Mouse (Mus musculus): ENCODE results near the gene Sh3tc1. TPM values are rescaled to one million over a fixed set of nuclear protein-coding genes. Genes with fewer than 3 reads are reported as not detected.

Sh3tc1 gene
- total RNA-seq, 2 experiments from 2014 or later = 1.7 to 2.4 TPM

DNA sequence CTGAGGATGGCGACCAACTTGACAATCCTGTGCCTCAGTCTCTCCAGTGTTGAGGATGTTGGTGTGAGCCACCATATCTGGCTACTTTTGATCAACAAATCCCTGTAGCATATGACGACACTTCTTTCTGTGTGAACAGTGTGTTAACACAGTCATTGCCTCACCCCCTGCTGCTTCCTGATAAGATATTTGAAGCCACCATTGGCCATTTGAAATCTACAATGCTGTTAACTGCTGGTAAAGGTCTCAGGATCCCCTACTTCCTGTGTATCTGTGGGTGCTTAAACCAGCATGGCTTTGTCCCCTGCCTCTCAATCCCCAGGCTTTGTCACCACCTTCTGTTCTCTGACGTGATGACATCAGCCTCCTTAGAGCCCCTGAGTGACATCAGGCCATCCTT, 54.7 kb downstream of the Sh3tc1 start:
- no peak overlapping the region for H3K27ac ChIP-seq
- DNase-seq (ENCODE audit: low spot score in 2 of 2) = no peak
- H3K4me3 ChIP-seq = no peak overlapping the region
- no peak for TF ChIP-seq CTCF (conservative IDR thresholded peaks at IDR 0.05)

DNA sequence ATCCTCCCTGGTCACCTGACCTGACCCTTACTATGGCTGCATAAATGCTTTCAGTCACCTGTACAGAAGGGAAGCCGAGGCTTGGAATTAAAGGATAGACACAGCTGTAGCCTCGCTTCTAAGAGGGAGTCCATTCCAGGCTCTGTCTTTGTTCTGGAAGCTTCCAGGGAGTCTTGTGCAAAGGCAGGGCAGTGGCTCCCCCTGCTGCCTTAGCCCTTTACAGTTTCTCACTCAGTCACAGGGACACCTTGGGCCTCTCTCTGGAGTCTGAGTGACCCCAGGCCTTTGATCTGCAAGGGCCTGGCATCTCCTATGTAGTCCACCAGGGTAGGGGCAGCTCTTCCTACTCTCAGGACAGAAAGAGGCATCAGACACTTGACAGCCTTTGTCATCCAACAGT, 58.8 kb downstream of the Sh3tc1 start:
- TF ChIP-seq CTCF (conservative IDR thresholded peaks at IDR 0.05) = peak; percentile 88
- Histone ChIP-seq H3K4me3 (no peak overlapping the region), H3K27ac (no peak overlapping the region)
- DNase-seq (ENCODE audit: low spot score in 2 of 2) = peak; percentile 15 to 35

DNA sequence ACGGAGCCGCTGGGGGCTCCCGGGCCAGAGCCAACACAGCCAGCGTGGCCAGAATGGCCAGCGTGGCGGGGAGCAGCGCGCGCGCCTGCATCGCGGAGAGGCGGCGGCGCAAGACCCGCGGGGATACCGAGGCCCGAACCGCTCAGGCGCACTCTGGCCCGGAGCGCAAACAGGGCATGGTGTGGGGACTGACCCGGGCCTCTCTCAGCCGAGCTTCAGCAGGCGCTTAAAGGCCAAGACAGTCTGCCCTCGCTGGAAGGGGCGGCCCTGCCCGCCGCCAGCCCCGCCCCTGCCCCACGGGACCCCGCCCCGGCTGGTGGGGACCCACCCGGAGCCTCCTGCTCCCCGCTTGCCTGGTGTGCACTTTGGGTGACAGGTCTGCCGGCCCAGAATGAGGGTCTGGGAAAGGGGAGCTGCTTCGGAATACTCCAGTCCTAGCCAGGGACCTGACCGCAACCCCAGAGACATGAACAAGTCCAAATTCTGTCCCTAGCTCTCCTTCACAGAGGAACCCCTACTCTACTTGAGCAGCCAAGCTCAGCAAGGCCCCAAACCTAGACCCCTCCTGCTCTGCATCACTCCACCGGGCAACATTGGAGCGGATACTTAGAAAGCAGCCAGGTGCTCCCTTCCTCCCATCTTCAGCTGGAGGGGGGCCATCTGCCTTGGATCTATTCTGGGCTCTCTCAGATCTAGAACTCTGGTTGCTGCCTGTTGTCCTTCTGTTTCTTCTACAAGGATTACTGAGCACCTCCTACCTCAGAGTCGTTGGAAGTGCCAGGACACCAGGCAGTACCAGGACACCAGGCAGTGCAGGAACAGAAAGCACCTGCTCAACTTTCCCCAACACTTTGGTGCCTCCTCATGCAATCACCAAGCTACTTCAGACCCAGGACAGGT, 60.3 kb downstream of the Sh3tc1 start, which contains the start of gene Htra3:
Gene Htra3 (minus strand): TSS at position 527 of the 900 bp plus-strand sequence.
- Histone ChIP-seq H3K4me3 (peak within 1 kb of the TSS; percentile 49), H3K27ac (no peak within 1 kb of the TSS)
- DNase-seq (ENCODE audit: low spot score in 2 of 2) = peak in 1 of 2 experiments; percentile 26
- no peak for TF ChIP-seq CTCF (conservative IDR thresholded peaks at IDR 0.05)

- DNase-seq (ENCODE audit: low spot score in 2 of 2) = no peak
- H3K27ac ChIP-seq = no peak overlapping the region
- TF ChIP-seq CTCF (conservative IDR thresholded peaks at IDR 0.05) = no peak
- no peak overlapping the region for H3K4me3 ChIP-seq
These were observed 62.8 kb downstream of the Sh3tc1 start for GRCm38 (mm10) chr5:35676964-35677363.

- Histone ChIP-seq H3K27ac (peak overlapping the region; percentile 81; the same call in 1 of the 2 replicates), H3K4me3 (no peak overlapping the region)
- no peak for DNase-seq (ENCODE audit: low spot score in 2 of 2)
- TF ChIP-seq CTCF (conservative IDR thresholded peaks at IDR 0.05) = no peak
These were observed 65.7 kb downstream of the Sh3tc1 start for GRCm38 (mm10) chr5:35674081-35674555.

- Histone ChIP-seq H3K27ac (peak overlapping the region; percentile 81), H3K4me3 (no peak overlapping the region)
- no peak for TF ChIP-seq CTCF (conservative IDR thresholded peaks at IDR 0.05)
- DNase-seq (ENCODE audit: low spot score in 2 of 2) = peak; percentile 36 to 58
These were observed 66.7 kb downstream of the Sh3tc1 start for GRCm38 (mm10) chr5:35673086-35673485.

DNA sequence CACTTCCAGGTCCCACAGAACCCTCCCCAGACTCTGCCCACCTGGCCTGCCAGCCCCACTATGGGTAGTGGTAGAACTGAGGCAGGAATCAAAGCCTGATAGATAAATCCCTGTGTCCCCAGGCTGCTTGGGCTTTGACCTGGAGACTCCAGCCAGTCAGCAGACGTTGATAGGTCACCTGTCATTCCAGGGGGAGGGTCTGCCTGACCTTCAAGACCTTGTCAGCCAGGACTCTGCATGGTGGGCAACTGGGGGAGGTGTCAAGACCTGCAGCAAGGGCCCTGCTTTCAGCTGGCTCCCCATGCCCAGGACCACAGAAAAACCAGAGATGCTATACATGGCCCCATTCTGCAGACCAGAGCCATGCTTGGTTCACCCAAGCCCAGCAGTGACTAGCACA, 67.2 kb downstream of the Sh3tc1 start:
- H3K27ac ChIP-seq = peak overlapping the region; percentile 81
- DNase-seq (ENCODE audit: low spot score in 2 of 2) = no peak
- no peak overlapping the region for H3K4me3 ChIP-seq
- no peak for TF ChIP-seq CTCF (conservative IDR thresholded peaks at IDR 0.05)

DNA sequence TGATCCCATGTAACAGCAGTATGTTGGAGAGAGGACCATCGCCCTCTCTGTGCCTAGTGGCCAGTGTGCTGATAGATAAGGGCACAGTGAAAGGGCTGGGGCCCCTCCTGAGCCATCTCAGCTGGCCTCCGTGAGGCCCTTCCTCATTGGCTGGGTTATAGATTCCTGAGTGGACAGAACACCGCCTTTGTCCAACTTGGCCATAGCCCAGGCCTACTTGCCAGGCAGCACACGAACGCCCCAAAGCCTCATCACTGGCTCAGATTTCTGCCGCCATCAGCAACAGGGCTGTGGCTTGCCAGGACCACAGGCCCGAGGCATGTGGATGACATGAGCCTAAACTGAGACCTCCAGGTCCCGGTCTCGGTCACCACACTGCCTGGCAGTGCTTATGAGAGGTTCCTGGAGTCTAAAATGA, 68.3 kb downstream of the Sh3tc1 start:
- peak overlapping the region; percentile 81 for H3K27ac ChIP-seq
- peak; percentile 45 to 59 for DNase-seq (ENCODE audit: low spot score in 2 of 2)
- TF ChIP-seq CTCF (conservative IDR thresholded peaks at IDR 0.05) = peak; percentile 46; the same call in 1 of the 2 replicates
- no peak overlapping the region for H3K4me3 ChIP-seq

- peak in 1 of 2 experiments; percentile 29 for DNase-seq (ENCODE audit: low spot score in 2 of 2)
- Histone ChIP-seq H3K4me3 (no peak overlapping the region), H3K27ac (peak overlapping the region; percentile 81)
- TF ChIP-seq CTCF (conservative IDR thresholded peaks at IDR 0.05) = no peak
These were observed 69.4 kb downstream of the Sh3tc1 start for GRCm38 (mm10) chr5:35670412-35670801.

- no peak overlapping the region for H3K4me3 ChIP-seq
- H3K27ac ChIP-seq = peak overlapping the region; percentile 5; the same call in 1 of the 2 replicates
- no peak for TF ChIP-seq CTCF (conservative IDR thresholded peaks at IDR 0.05)
- DNase-seq (ENCODE audit: low spot score in 2 of 2) = no peak
These were observed 69.9 kb downstream of the Sh3tc1 start for GRCm38 (mm10) chr5:35669747-35670411.

DNA sequence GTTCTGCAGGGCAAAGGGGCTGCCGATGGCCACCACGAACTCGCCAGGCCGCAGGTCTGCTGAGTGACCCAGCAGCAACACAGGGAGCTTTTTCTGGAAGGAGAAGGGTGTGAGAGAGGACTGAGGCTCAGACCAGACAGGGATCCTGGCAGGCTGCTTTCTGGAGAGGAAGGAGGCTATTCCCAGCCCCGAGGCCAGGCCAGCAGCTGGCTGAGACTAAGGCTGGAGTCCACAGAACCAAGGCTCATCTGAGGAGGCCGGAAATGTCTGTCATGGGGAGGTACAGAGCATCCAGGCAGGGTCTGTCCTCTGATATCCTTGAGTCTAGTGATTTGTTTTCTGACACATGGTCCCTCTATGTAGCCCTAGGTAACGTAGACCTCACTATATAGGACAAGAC, 73.6 kb downstream of the Sh3tc1 start:
- no peak for TF ChIP-seq CTCF (conservative IDR thresholded peaks at IDR 0.05)
- H3K27ac ChIP-seq = no peak overlapping the region
- no peak for DNase-seq (ENCODE audit: low spot score in 2 of 2)
- no peak overlapping the region for H3K4me3 ChIP-seq

DNA sequence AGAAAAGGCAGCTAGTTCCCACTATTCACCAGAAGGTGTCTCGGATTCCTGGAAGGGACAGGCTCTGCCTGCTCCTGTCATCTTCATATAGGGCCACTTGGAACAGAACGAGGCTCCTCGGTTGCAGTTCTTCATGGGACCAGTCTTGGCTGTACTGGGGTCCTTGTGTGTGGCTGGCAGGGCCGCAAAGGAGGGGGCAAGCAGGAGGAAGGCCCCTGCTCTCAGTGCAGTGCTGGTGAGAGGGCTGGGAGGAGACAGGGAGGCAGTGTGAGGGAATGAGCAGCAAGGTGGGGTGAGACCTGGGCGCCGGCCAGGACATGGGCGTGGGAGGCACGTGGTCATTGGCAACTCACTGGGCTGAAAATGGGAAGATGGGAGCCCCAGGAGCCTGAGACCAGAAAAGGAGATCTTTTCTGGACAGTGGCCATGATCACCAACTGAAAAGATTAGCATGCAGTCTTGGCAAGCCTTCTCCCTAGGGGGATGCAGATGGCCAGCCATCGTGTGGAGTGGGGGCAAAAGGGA, 77.7 kb downstream of the Sh3tc1 start:
- no peak overlapping the region for H3K4me3 ChIP-seq
- DNase-seq (ENCODE audit: low spot score in 2 of 2) = no peak
- 0 out of 2 replicates have a peak, but pooled peaks have one; percentile 19 for TF ChIP-seq CTCF (conservative IDR thresholded peaks at IDR 0.05)
- H3K27ac ChIP-seq = no peak overlapping the region

- TF ChIP-seq CTCF (conservative IDR thresholded peaks at IDR 0.05) = no peak
- Histone ChIP-seq H3K27ac (no peak overlapping the region), H3K4me3 (no peak overlapping the region)
- DNase-seq (ENCODE audit: low spot score in 2 of 2) = no peak
These were observed 78.6 kb downstream of the Sh3tc1 start for GRCm38 (mm10) chr5:35661210-35661609.
